Mouse (Mus musculus) stomach, postnatal 0 days (tissue): ENCODE results near the gene Gm10134.

Experiments
- CTCF ChIP-seq: IDR thresholded peaks from 2 replicates; pipeline ENCODE4 v1.5.1; 2016; ENCODE audit warnings: antibody characterized with exemption, low read depth, mild to moderate bottlenecking, moderate library complexity
- EP300 ChIP-seq: optimal IDR thresholded peaks from 2 replicates; pipeline ENCODE3; 2016; ENCODE audit warnings: antibody characterized with exemption

- TF ChIP-seq CTCF, result no peak
- TF ChIP-seq EP300, result no peak
These were observed 24.0 kb downstream of the Gm10134 start for GRCm38 (mm10) chr2:28529856-28530255.
